Mouse (Mus musculus) liver, embryonic 12.5 days (tissue): Measurements from ENCODE around the gene Tmc5. TPM values are rescaled to one million over a fixed set of nuclear protein-coding genes. Genes with fewer than 3 reads are reported as not detected.

Source experiments
- ATAC-seq: fragments of 200-750 bp; cut with Nextera tagmentation; 2 replicates; pipeline ENCODE4 v1.8.0; 2017; ENCODE audit warnings: moderate number of reproducible peaks, mild to moderate bottlenecking, moderate library complexity
- H3K27ac ChIP-seq: fragments of 300-500 bp; sonication (generic); 2 replicates; pipeline ENCODE4 v1.5.1; 2016; ENCODE audit warnings: mild to moderate bottlenecking
- H3K27me3 ChIP-seq: fragments of 300-500 bp; sonication (generic); replicated peaks from 2 replicates; pipeline ENCODE4 v1.6.1; 2016; ENCODE audit warnings: mild to moderate bottlenecking, moderate library complexity
- H3K36me3 ChIP-seq: fragments of 300-500 bp; sonication (generic); 2 replicates; pipeline ENCODE4 v1.6.1; 2016; ENCODE audit warnings: mild to moderate bottlenecking, moderate library complexity
- H3K4me1 ChIP-seq: fragments of 300-500 bp; sonication (generic); 2 replicates; pipeline ENCODE4 v1.6.1; 2016
- H3K4me2 ChIP-seq: fragments of 300-500 bp; sonication (generic); 2 replicates; pipeline ENCODE4 v1.6.1; 2016; ENCODE audit warnings: mild to moderate bottlenecking, moderate library complexity
- H3K4me3 ChIP-seq: fragments of 300-500 bp; sonication (generic); 2 replicates; pipeline ENCODE4 v1.5.1; 2016; ENCODE audit warnings: mild to moderate bottlenecking, moderate library complexity
- H3K9ac ChIP-seq: fragments of 300-500 bp; sonication (generic); 2 replicates; pipeline ENCODE4 v1.6.1; 2016; ENCODE audit warnings: mild to moderate bottlenecking, moderate library complexity
- H3K9me3 ChIP-seq: fragments of 300-500 bp; sonication (generic); replicated peaks from 2 replicates; pipeline ENCODE4 v1.6.1; 2016; ENCODE audit warnings: mild to moderate bottlenecking, moderate library complexity
- WGBS: fragments of 180-500 bp; shearing (Covaris S2); methylation state at CpG from one replicate; pipeline ENCODE4 v1.1.7; 2016; ENCODE audit not compliant: insufficient replicate concordance; 5-methylcytosine and 5-hydroxymethylcytosine counted together
- polyA plus RNA-seq: library from polyadenylated mRNA; unstranded; fragments of >200 nt; fragmentation: Nextera tagmentation; extraction: Ambion mirVana; gene quantifications from 2 replicates; pipeline ENCODE4 v1.2.1, GENCODE M21; 2016

Gene Tmc5
- polyA plus RNA-seq, 1 experiment from 2014 or later = not detected

GRCm38 (mm10) chr7:118650891-118651290 lies 53.8 kb downstream of the Tmc5 start:
- no peak overlapping the region for H3K4me3 ChIP-seq
- H3K9me3 ChIP-seq = no peaks in the 10 kb centered on the region
- ATAC-seq = no peak
- no peaks in the 10 kb centered on the region; the same call in 1 of the 2 replicates for H3K27me3 ChIP-seq
- no peak overlapping the region for H3K27ac ChIP-seq
- no peaks in the 10 kb centered on the region for H3K36me3 ChIP-seq
- no peak overlapping the region for H3K9ac ChIP-seq
- no peaks in the 10 kb centered on the region for H3K4me1 ChIP-seq
- WGBS = 70% methylated on average over 1 of the region's 1 CpGs
- H3K4me2 ChIP-seq = no peak overlapping the region

- 67% methylated on average over 6 of the region's 6 CpGs for WGBS
- no peaks in the 10 kb centered on the region for H3K9me3 ChIP-seq
- no peaks in the 10 kb centered on the region for H3K4me1 ChIP-seq
- no peak for ATAC-seq
- H3K27me3 ChIP-seq = no peaks in the 10 kb centered on the region
- no peak overlapping the region for H3K4me2 ChIP-seq
- no peak overlapping the region for H3K27ac ChIP-seq
- no peak overlapping the region for H3K9ac ChIP-seq
- no peaks in the 10 kb centered on the region for H3K36me3 ChIP-seq
- H3K4me3 ChIP-seq = no peak overlapping the region
These were observed 55.6 kb downstream of the Tmc5 start for GRCm38 (mm10) chr7:118652572-118653295.

- Histone ChIP-seq H3K4me1 (no peaks in the 10 kb centered on the region), H3K27me3 (no peaks in the 10 kb centered on the region), H3K27ac (no peak overlapping the region), H3K4me3 (no peak overlapping the region), H3K36me3 (no peaks in the 10 kb centered on the region), H3K4me2 (no peak overlapping the region), H3K9ac (no peak overlapping the region), H3K9me3 (no peaks in the 10 kb centered on the region)
- 39% methylated on average over 6 of the region's 6 CpGs for WGBS
- no peak for ATAC-seq
These were observed 59.6 kb downstream of the Tmc5 start for GRCm38 (mm10) chr7:118656730-118657129.

GRCm38 (mm10) chr7:118667773-118668172 lies 70.7 kb downstream of the Tmc5 start:
- Histone ChIP-seq H3K4me3 (no peak overlapping the region), H3K4me1 (no peaks in the 10 kb centered on the region), H3K36me3 (no peaks in the 10 kb centered on the region), H3K4me2 (no peak overlapping the region), H3K9me3 (no peaks in the 10 kb centered on the region), H3K9ac (no peak overlapping the region), H3K27ac (no peak overlapping the region), H3K27me3 (0 out of 2 replicates have a peak, but pooled peaks cover 6% of the 10 kb centered on the region)
- 79% methylated on average over 2 of the region's 2 CpGs for WGBS
- no peak for ATAC-seq

- Histone ChIP-seq H3K4me1 (no peaks in the 10 kb centered on the region), H3K27me3 (0 out of 2 replicates have a peak, but pooled peaks cover 6% of the 10 kb centered on the region), H3K27ac (no peak overlapping the region), H3K4me3 (no peak overlapping the region), H3K4me2 (no peak overlapping the region), H3K9ac (no peak overlapping the region), H3K9me3 (no peaks in the 10 kb centered on the region), H3K36me3 (no peaks in the 10 kb centered on the region)
- ATAC-seq = peak; percentile 77
- 51% methylated on average over 4 of the region's 4 CpGs for WGBS
These were observed 73.0 kb downstream of the Tmc5 start for GRCm38 (mm10) chr7:118670142-118670541.

- Histone ChIP-seq H3K27me3 (0 out of 2 replicates have a peak, but pooled peaks cover 3% of the 10 kb centered on the region), H3K27ac (no peak overlapping the region), H3K9ac (no peak overlapping the region), H3K4me3 (no peak overlapping the region), H3K36me3 (no peaks in the 10 kb centered on the region), H3K4me2 (no peak overlapping the region), H3K9me3 (no peaks in the 10 kb centered on the region), H3K4me1 (no peaks in the 10 kb centered on the region)
- ATAC-seq = no peak
- 57% methylated on average over 4 of the region's 4 CpGs for WGBS
These were observed 79.7 kb downstream of the Tmc5 start for GRCm38 (mm10) chr7:118676826-118677225.

GRCm38 (mm10) chr7:118688199-118688598 lies 91.1 kb downstream of the Tmc5 start:
- Histone ChIP-seq H3K27ac (no peak overlapping the region), H3K4me2 (no peak overlapping the region), H3K9me3 (no peaks in the 10 kb centered on the region), H3K36me3 (peaks cover 62% of the 10 kb centered on the region), H3K27me3 (no peaks in the 10 kb centered on the region), H3K4me1 (no peaks in the 10 kb centered on the region), H3K9ac (no peak overlapping the region), H3K4me3 (no peak overlapping the region)
- WGBS = 30% methylated on average over 5 of the region's 5 CpGs
- no peak for ATAC-seq

GRCm38 (mm10) chr7:118689088-118689487 lies 92.0 kb downstream of the Tmc5 start:
- Histone ChIP-seq H3K4me2 (no peak overlapping the region), H3K27ac (no peak overlapping the region), H3K9me3 (no peaks in the 10 kb centered on the region), H3K27me3 (no peaks in the 10 kb centered on the region), H3K36me3 (peaks cover 70% of the 10 kb centered on the region), H3K4me3 (no peak overlapping the region), H3K9ac (no peak overlapping the region), H3K4me1 (no peaks in the 10 kb centered on the region)
- ATAC-seq = no peak
- WGBS = 80% methylated on average over 7 of the region's 7 CpGs

GRCm38 (mm10) chr7:118691287-118691686 lies 94.2 kb downstream of the Tmc5 start:
- no peaks in the 10 kb centered on the region for H3K27me3 ChIP-seq
- no peak for ATAC-seq
- 88% methylated on average over 2 of the region's 2 CpGs for WGBS
- no peak overlapping the region for H3K9ac ChIP-seq
- H3K9me3 ChIP-seq = no peaks in the 10 kb centered on the region
- no peaks in the 10 kb centered on the region for H3K4me1 ChIP-seq
- no peak overlapping the region for H3K4me2 ChIP-seq
- H3K4me3 ChIP-seq = no peak overlapping the region
- peaks cover 91% of the 10 kb centered on the region for H3K36me3 ChIP-seq
- H3K27ac ChIP-seq = no peak overlapping the region

- peaks cover 89% of the 10 kb centered on the region for H3K36me3 ChIP-seq
- no peaks in the 10 kb centered on the region for H3K27me3 ChIP-seq
- H3K27ac ChIP-seq = no peak overlapping the region
- peaks cover 5% of the 10 kb centered on the region; the same call in 1 of the 2 replicates for H3K4me1 ChIP-seq
- H3K9ac ChIP-seq = no peak overlapping the region
- H3K4me3 ChIP-seq = no peak overlapping the region
- no peak overlapping the region for H3K4me2 ChIP-seq
- 96% methylated on average over 6 of the region's 6 CpGs for WGBS
- no peak for ATAC-seq
- H3K9me3 ChIP-seq = no peaks in the 10 kb centered on the region
These were observed 99.0 kb downstream of the Tmc5 start for GRCm38 (mm10) chr7:118696146-118696545.

- 68% methylated on average over 4 of the region's 4 CpGs for WGBS
- no peak overlapping the region for H3K4me2 ChIP-seq
- no peak overlapping the region for H3K27ac ChIP-seq
- H3K9me3 ChIP-seq = no peaks in the 10 kb centered on the region
- no peak overlapping the region for H3K9ac ChIP-seq
- no peak for ATAC-seq
- H3K36me3 ChIP-seq = peaks cover 87% of the 10 kb centered on the region
- H3K4me3 ChIP-seq = no peak overlapping the region
- no peaks in the 10 kb centered on the region for H3K27me3 ChIP-seq
- H3K4me1 ChIP-seq = peaks cover 8% of the 10 kb centered on the region; the same call in 1 of the 2 replicates
These were observed 100.1 kb downstream of the Tmc5 start for GRCm38 (mm10) chr7:118697168-118697567.

- Histone ChIP-seq H3K36me3 (peaks cover 81% of the 10 kb centered on the region), H3K9ac (no peak overlapping the region), H3K4me3 (no peak overlapping the region), H3K4me2 (no peak overlapping the region), H3K27me3 (no peaks in the 10 kb centered on the region), H3K9me3 (no peaks in the 10 kb centered on the region), H3K27ac (no peak overlapping the region), H3K4me1 (peaks cover 18% of the 10 kb centered on the region)
- 79% methylated on average over 9 of the region's 9 CpGs for WGBS
- peak; percentile 28; the same call in 1 of the 2 replicates for ATAC-seq
These were observed 101.8 kb downstream of the Tmc5 start for GRCm38 (mm10) chr7:118698882-118699281.
